Mouse (Mus musculus) adrenal gland (tissue): ENCODE measurements around the gene Usp1.
"Not testable (repeated sequence)": the region's sequence is repeated elsewhere in the genome, so short reads cannot be mapped to it uniquely, and the experiment has no call there.

Source experiments
- intact Hi-C: fragments of 180-260 bp; cut with DNase I; formaldehyde crosslinking; loops from one replicate; pipeline ENCODE4 v1.15.1; 2025

Usp1 gene

GRCm38 (mm10) chr4:98978693-98979092 lies 55.1 kb downstream of the Usp1 start:
- intact Hi-C loops, result no loop called here

- intact Hi-C loops, result not testable (repeated sequence)
These were observed 56.4 kb downstream of the Usp1 start for GRCm38 (mm10) chr4:98979976-98980375.

- intact Hi-C loops, result no loop called here
These were observed 61.1 kb downstream of the Usp1 start for GRCm38 (mm10) chr4:98984701-98985100.
